Mouse (Mus musculus): ENCODE results near the gene Mgll.

- peak; percentile 28; the same call in 1 of the 2 replicates for TF ChIP-seq CTCF (IDR thresholded peaks at IDR 0.05; ENCODE audit: control insufficient read depth, insufficient read depth, low read length)
- TF ChIP-seq POLR2A (IDR thresholded peaks at IDR 0.05; ENCODE audit: borderline replicate concordance, control insufficient read depth, low read depth, low read length): no peak
Measured at GRCm38 (mm10) chr6:88760935-88761635, 36.9 kb downstream of the Mgll start.
